Mouse (Mus musculus): ENCODE data around the gene Selenos. TPM values are rescaled to one million over a fixed set of nuclear protein-coding genes. Genes with fewer than 3 reads are reported as not detected.

Selenos gene
- polyA plus RNA-seq, 1 experiment from 2014 or later = 90.7 TPM

- Histone ChIP-seq H3K9me3 (no peaks in the 10 kb centered on the region), H3K9ac (peak overlapping the region; percentile 79), H3K27me3 (no peaks in the 10 kb centered on the region; the same call in 1 of the 2 replicates), H3K36me3 (no peaks in the 10 kb centered on the region), H3K4me2 (peak overlapping the region; percentile 96), H3K4me3 (peak overlapping the region; percentile 78), H3K4me1 (replicated peaks) (peaks cover 44% of the 10 kb centered on the region), H3K27ac (replicated peaks) (peak overlapping the region; percentile 94)
- no peak for ATAC-seq (ENCODE audit: low FRiP score, low read depth)
- WGBS = 2% methylated on average over 10 of the region's 10 CpGs
Measured at GRCm38 (mm10) chr7:66110636-66111112, 31.2 kb downstream of the Selenos start.

DNA sequence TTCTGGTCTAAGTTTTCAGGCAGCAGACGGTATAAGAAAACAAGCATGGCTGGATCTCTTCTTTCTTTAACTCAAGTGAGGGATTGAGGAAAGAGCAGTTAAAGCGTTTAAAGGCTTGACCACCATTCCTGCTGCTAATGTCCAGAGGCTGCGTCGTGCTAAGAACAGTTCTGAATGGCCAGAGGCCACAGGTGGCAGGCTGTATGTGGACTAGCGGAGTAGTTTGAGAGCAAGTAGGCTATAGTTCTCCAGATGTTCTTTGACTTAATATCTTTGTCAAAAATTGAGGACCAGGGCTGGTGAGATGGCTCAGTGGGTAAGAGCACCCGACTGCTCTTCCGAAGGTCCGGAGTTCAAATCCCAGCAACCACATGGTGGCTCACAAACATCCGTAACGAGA lies 31.8 kb downstream of the Selenos start:
- ATAC-seq (ENCODE audit: low FRiP score, low read depth) = no peak
- H3K9ac ChIP-seq = peak overlapping the region; percentile 79; the same call in 1 of the 2 replicates
- H3K4me1 ChIP-seq (replicated peaks) = peaks cover 49% of the 10 kb centered on the region
- H3K9me3 ChIP-seq = no peaks in the 10 kb centered on the region
- no peaks in the 10 kb centered on the region; the same call in 1 of the 2 replicates for H3K27me3 ChIP-seq
- peak overlapping the region; percentile 78 for H3K4me3 ChIP-seq
- 52% methylated on average over 10 of the region's 10 CpGs for WGBS
- 0 out of 2 replicates have a peak overlapping the region, but pooled peaks have one; percentile 94 for H3K27ac ChIP-seq (replicated peaks)
- H3K36me3 ChIP-seq = no peaks in the 10 kb centered on the region
- peak overlapping the region; percentile 96 for H3K4me2 ChIP-seq

- H3K9me3 ChIP-seq = no peaks in the 10 kb centered on the region
- WGBS = 84% methylated on average over 3 of the region's 3 CpGs
Measured at GRCm38 (mm10) chr7:66113561-66113960, 34.1 kb downstream of the Selenos start.

GRCm38 (mm10) chr7:66115821-66116343 lies 36.4 kb downstream of the Selenos start:
- 80% methylated on average over 11 of the region's 11 CpGs for WGBS
- no peak overlapping the region for H3K9ac ChIP-seq
- no peak overlapping the region for H3K4me3 ChIP-seq
- H3K36me3 ChIP-seq = no peaks in the 10 kb centered on the region
- no peaks in the 10 kb centered on the region for H3K27me3 ChIP-seq
- no peak overlapping the region for H3K4me2 ChIP-seq
- H3K4me1 ChIP-seq (replicated peaks) = peaks cover 69% of the 10 kb centered on the region
- no peak for ATAC-seq (ENCODE audit: low FRiP score, low read depth)
- H3K27ac ChIP-seq (replicated peaks) = no peak overlapping the region
- no peaks in the 10 kb centered on the region for H3K9me3 ChIP-seq

More at GRCm38 (mm10) chr7:66113561-66113960, 34.1 kb downstream of the Selenos start:
- Histone ChIP-seq H3K9ac (no peak overlapping the region), H3K27ac (replicated peaks) (no peak overlapping the region), H3K36me3 (no peaks in the 10 kb centered on the region), H3K4me2 (0 out of 2 replicates have a peak overlapping the region, but pooled peaks have one; percentile 1), H3K4me1 (replicated peaks) (peaks cover 59% of the 10 kb centered on the region), H3K27me3 (no peaks in the 10 kb centered on the region), H3K4me3 (no peak overlapping the region)
- ATAC-seq (ENCODE audit: low FRiP score, low read depth) = no peak

- no peaks in the 10 kb centered on the region for H3K36me3 ChIP-seq
- no peaks in the 10 kb centered on the region for H3K9me3 ChIP-seq
- 75% methylated on average over 8 of the region's 8 CpGs for WGBS
- H3K9ac ChIP-seq = no peak overlapping the region
- no peak overlapping the region for H3K4me2 ChIP-seq
- ATAC-seq (ENCODE audit: low FRiP score, low read depth) = no peak
- no peak overlapping the region for H3K4me3 ChIP-seq
- H3K27me3 ChIP-seq = no peaks in the 10 kb centered on the region
- H3K4me1 ChIP-seq (replicated peaks) = peaks cover 70% of the 10 kb centered on the region
- H3K27ac ChIP-seq (replicated peaks) = no peak overlapping the region
Measured at GRCm38 (mm10) chr7:66116906-66117482, 37.5 kb downstream of the Selenos start.

DNA sequence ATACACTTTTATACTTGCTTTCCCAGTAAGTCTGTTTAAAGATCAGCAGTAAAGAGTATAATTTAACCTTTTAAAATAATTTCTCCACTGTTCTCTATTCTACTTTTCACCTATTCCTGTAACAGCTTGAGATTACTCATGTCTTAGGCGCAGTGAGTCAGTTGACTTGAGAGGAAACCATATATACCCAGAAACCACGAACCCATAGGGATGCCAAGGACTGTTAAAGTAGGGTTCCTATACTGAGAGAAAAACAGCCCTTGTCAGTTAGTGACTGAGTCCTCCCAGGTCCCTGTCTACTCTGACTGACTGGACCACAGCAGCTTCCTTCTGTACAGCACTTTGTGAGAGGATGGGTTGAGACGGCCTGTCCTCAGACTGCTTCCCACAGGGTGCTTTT lies 38.6 kb downstream of the Selenos start:
- Histone ChIP-seq H3K4me1 (replicated peaks) (peaks cover 66% of the 10 kb centered on the region), H3K4me2 (no peak overlapping the region), H3K36me3 (no peaks in the 10 kb centered on the region), H3K4me3 (no peak overlapping the region), H3K27me3 (no peaks in the 10 kb centered on the region), H3K9me3 (no peaks in the 10 kb centered on the region), H3K9ac (no peak overlapping the region), H3K27ac (replicated peaks) (no peak overlapping the region)
- no peak for ATAC-seq (ENCODE audit: low FRiP score, low read depth)
- WGBS = 91% methylated on average over 3 of the region's 3 CpGs

DNA sequence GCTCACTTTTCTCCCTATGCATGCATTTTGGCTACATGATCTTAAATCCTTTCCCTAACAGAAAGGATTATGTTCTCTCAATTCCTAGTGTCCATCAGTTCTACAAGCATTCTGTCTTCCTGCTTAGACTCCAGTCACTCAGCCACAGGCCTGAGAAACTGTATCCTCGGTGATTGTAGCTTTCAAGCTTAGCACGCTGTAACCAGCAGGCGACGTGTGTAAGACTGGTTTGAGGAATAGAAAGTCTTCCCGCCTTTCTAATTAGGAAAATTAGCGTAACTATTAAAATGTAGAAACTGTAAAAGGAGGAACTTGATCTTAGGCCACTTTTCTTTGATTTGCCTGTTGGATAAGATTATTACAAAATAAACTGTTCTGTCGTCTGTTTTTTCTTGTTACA lies 39.3 kb downstream of the Selenos start:
- no peak for ATAC-seq (ENCODE audit: low FRiP score, low read depth)
- Histone ChIP-seq H3K27ac (replicated peaks) (no peak overlapping the region), H3K36me3 (no peaks in the 10 kb centered on the region), H3K4me1 (replicated peaks) (peaks cover 59% of the 10 kb centered on the region), H3K4me2 (no peak overlapping the region), H3K9me3 (no peaks in the 10 kb centered on the region), H3K27me3 (no peaks in the 10 kb centered on the region), H3K9ac (no peak overlapping the region), H3K4me3 (no peak overlapping the region)
- 60% methylated on average over 7 of the region's 7 CpGs for WGBS

GRCm38 (mm10) chr7:66120139-66120538 lies 40.7 kb downstream of the Selenos start:
- 67% methylated on average over 1 of the region's 1 CpGs for WGBS
- Histone ChIP-seq H3K4me1 (replicated peaks) (peaks cover 52% of the 10 kb centered on the region), H3K9ac (no peak overlapping the region), H3K4me2 (no peak overlapping the region), H3K4me3 (no peak overlapping the region), H3K36me3 (peaks cover under 1% of the 10 kb centered on the region; the same call in 1 of the 2 replicates), H3K9me3 (no peaks in the 10 kb centered on the region), H3K27ac (replicated peaks) (0 out of 2 replicates have a peak overlapping the region, but pooled peaks have one; percentile 16), H3K27me3 (no peaks in the 10 kb centered on the region)
- no peak for ATAC-seq (ENCODE audit: low FRiP score, low read depth)

DNA sequence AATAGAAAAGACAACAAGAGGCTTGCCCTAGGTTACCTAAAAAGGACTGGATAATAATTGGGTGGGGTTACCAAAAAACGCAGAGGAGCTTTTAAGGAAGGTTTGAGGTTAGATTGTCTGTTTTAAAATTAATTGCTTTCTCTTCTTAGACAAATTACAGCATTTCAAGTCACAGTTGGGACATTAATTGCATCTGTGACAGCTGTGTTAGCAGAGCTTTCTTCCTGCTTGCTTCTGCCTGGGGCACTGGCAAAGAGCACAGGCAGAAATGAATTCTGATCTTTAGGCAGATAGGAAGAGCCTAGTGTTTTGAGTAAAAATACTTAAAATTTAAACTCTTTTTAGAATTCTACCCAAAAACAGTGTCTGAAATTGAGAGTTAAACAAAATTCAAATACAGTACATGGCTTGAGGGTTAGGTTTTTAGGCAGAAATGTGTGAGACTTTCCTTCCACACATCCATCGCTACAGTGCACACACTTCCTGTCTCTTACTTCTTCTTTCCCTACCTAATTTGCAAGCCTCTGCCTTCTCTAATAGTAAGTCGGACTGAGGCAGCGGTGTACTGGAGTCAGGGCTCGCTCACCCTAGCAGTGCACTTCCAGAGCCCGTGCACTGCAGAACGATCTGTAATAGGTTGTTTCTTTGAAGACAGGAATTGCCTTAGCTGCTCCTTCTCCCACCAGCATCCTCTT lies 41.4 kb downstream of the Selenos start:
- H3K9me3 ChIP-seq = no peaks in the 10 kb centered on the region
- peaks cover 48% of the 10 kb centered on the region for H3K4me1 ChIP-seq (replicated peaks)
- ATAC-seq (ENCODE audit: low FRiP score, low read depth) = no peak
- peaks cover 7% of the 10 kb centered on the region; the same call in 1 of the 2 replicates for H3K36me3 ChIP-seq
- H3K9ac ChIP-seq = no peak overlapping the region
- H3K27me3 ChIP-seq = no peaks in the 10 kb centered on the region
- no peak overlapping the region for H3K4me2 ChIP-seq
- 53% methylated on average over 7 of the region's 7 CpGs for WGBS
- H3K27ac ChIP-seq (replicated peaks) = peak overlapping the region; percentile 16; the same call in 1 of the 2 replicates
- H3K4me3 ChIP-seq = no peak overlapping the region

DNA sequence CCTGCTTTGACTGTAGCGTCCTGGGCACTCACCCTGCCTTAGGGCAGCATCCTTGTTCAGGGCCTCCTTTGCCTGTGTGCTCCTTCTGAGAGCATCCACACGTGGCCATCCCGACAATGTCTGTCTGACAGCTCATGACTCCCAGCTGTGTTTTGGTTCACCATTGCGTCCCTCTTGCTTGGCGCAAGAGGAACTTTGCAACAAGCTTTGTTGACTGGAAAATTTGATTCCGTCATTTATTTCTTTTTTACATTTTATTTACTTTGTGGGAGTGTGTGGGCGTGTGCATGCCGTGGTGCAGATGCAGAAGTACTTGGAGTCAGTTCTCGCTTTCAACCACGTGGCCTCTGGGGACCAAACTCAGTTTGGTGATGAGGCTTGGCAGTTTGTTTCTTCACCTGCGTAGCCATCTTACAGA lies 45.1 kb downstream of the Selenos start:
- Histone ChIP-seq H3K36me3 (peaks cover 16% of the 10 kb centered on the region; the same call in 1 of the 2 replicates), H3K27me3 (no peaks in the 10 kb centered on the region), H3K4me3 (no peak overlapping the region), H3K4me2 (no peak overlapping the region), H3K9ac (no peak overlapping the region), H3K27ac (replicated peaks) (no peak overlapping the region), H3K4me1 (replicated peaks) (peaks cover 53% of the 10 kb centered on the region), H3K9me3 (no peaks in the 10 kb centered on the region)
- ATAC-seq (ENCODE audit: low FRiP score, low read depth) = no peak
- 74% methylated on average over 11 of the region's 11 CpGs for WGBS

DNA sequence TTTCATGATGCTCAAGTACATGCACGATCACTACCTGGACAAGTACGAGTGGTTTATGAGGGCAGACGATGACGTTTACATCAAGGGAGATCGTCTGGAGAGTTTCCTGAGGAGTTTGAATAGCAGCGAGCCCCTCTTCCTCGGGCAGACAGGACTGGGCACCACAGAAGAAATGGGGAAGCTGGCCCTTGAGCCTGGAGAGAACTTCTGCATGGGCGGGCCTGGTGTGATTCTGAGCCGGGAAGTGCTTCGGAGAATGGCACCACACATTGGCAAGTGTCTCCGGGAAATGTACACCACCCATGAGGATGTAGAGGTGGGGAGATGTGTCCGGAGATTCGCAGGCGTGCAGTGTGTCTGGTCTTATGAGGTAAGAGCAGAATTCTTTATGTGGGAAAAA lies 45.9 kb downstream of the Selenos start:
- no peaks in the 10 kb centered on the region for H3K27me3 ChIP-seq
- no peak overlapping the region for H3K9ac ChIP-seq
- H3K27ac ChIP-seq (replicated peaks) = no peak overlapping the region
- no peak overlapping the region for H3K4me3 ChIP-seq
- peaks cover 17% of the 10 kb centered on the region; the same call in 1 of the 2 replicates for H3K36me3 ChIP-seq
- peaks cover 45% of the 10 kb centered on the region for H3K4me1 ChIP-seq (replicated peaks)
- ATAC-seq (ENCODE audit: low FRiP score, low read depth) = no peak
- 93% methylated on average over 14 of the region's 14 CpGs for WGBS
- no peak overlapping the region for H3K4me2 ChIP-seq
- H3K9me3 ChIP-seq = no peaks in the 10 kb centered on the region
